26 mouse cellular contexts compared by ENCODE assay signal in the genomic region with DNA sequence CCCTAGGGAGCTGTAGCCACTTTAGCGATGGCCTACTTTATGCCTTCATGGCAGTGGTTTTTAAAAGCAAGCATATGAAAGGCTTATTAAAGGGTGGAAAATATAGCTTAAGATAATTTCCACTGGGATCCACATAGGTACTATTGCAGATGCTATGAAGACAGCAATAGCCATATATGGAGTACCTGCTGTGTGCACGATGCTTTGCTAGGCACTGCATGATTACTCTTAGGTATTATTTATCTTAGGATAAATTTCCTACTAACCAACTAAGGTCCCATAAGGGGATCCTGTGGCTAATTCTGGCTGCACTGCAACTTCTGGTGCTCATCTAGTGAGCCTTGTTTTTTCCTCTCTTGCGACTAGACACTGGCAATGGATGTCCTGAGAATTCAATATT. TPM values are rescaled to one million over a fixed set of nuclear protein-coding genes. Genes with fewer than 3 reads are reported as not detected.
A peak's percentile ranks its signal among the peaks of the same experiment; 100 is the strongest.
DNase-seq lines count a peak whose midpoint lies in the region; ATAC-seq and TF ChIP-seq lines count a peak whose summit lies in the region.
"Had no signal": no experiment of that assay in that cellular context is flagged by ENCODE, and none has a peak within 500 bp of the region (broad histone marks: within the 10 kb centered on the region; RNA-seq: fewer than 3 reads in every experiment).

No protein-coding gene starts in this region.

- H3K4me1 ChIP-seq in hindbrain, embryonic 13.5 days (replicated peaks): 0 out of 2 replicates have a peak, but pooled peaks cover 3% of the 10 kb centered on the region
- no peaks in the 10 kb centered on the region for H3K4me1 ChIP-seq in hindbrain, embryonic 12.5 days
- H3K4me1 ChIP-seq in hindbrain, postnatal 0 days (ENCODE audit: insufficient read depth, low read length): no peaks in the 10 kb centered on the region
- no peaks in the 10 kb centered on the region for H3K4me1 ChIP-seq in hindbrain, embryonic 14.5 days (replicated peaks; ENCODE audit: control insufficient read depth, insufficient read depth, low read length)
- peaks cover 6% of the 10 kb centered on the region; the same call in 1 of the 2 replicates for H3K4me1 ChIP-seq in neural tube, embryonic 13.5 days (replicated peaks)
- H3K4me1 ChIP-seq: embryonic facial prominence, embryonic 13.5 days; forebrain, embryonic 12.5 days; forebrain, embryonic 15.5 days; heart, embryonic 12.5 days; heart, embryonic 15.5 days had no signal

- TF ChIP-seq CTCF in hindbrain, postnatal 0 days (IDR thresholded peaks at IDR 0.05; ENCODE audit: low read depth): no peak

- peak; percentile 11 for DNase-seq in hindbrain, postnatal 0 days (ENCODE audit: low spot score)
- no peak for DNase-seq in hindbrain, embryonic 14.5 days (ENCODE audit: low spot score)
- DNase-seq in neural tube, embryonic 10.5 days (ENCODE audit: extremely low spot score, low spot score): no peak
- DNase-seq: adrenal gland, adult 8-10 months; adrenal gland, postnatal 25 days; cerebellum, adult 11-12 months; cerebellum, adult 8-10 months; cerebellum, postnatal 10 days; cerebellum, postnatal 36 days; embryo, embryonic 11 days; gastrocnemius, postnatal 25 days; heart, adult 18-20 months; heart, postnatal 10 days; heart, postnatal 36 days had no signal

- H3K4me2 ChIP-seq in hindbrain, embryonic 13.5 days: no peak overlapping the region
- no peak overlapping the region for H3K4me2 ChIP-seq in hindbrain, embryonic 12.5 days (replicated peaks)
- no peak overlapping the region for H3K4me2 ChIP-seq in hindbrain, postnatal 0 days (ENCODE audit: low read depth, low read length)
- H3K4me2 ChIP-seq in hindbrain, embryonic 14.5 days (replicated peaks): no peak overlapping the region
- H3K4me2 ChIP-seq in neural tube, embryonic 13.5 days: no peak overlapping the region
- H3K4me2 ChIP-seq: embryonic facial prominence, embryonic 13.5 days; forebrain, embryonic 12.5 days; forebrain, embryonic 15.5 days; heart, embryonic 12.5 days; heart, embryonic 15.5 days had no signal

- H3K27me3 ChIP-seq in hindbrain, embryonic 13.5 days: no peaks in the 10 kb centered on the region
- no peaks in the 10 kb centered on the region for H3K27me3 ChIP-seq in hindbrain, embryonic 12.5 days
- no peaks in the 10 kb centered on the region for H3K27me3 ChIP-seq in hindbrain, postnatal 0 days (ENCODE audit: insufficient read depth, low read length)
- H3K27me3 ChIP-seq in hindbrain, embryonic 14.5 days (ENCODE audit: control insufficient read depth, insufficient read depth, low read length): no peaks in the 10 kb centered on the region
- H3K27me3 ChIP-seq in neural tube, embryonic 13.5 days: no peaks in the 10 kb centered on the region
- H3K27me3 ChIP-seq: embryonic facial prominence, embryonic 13.5 days; forebrain, embryonic 12.5 days; forebrain, embryonic 15.5 days; heart, embryonic 12.5 days; heart, embryonic 15.5 days had no signal

- H3K27ac ChIP-seq in hindbrain, embryonic 13.5 days: 0 out of 2 replicates have a peak overlapping the region, but pooled peaks have one; percentile 3
- no peak overlapping the region for H3K27ac ChIP-seq in hindbrain, embryonic 12.5 days
- no peak overlapping the region for H3K27ac ChIP-seq in hindbrain, postnatal 0 days
- H3K27ac ChIP-seq in hindbrain, embryonic 14.5 days: no peak overlapping the region
- H3K27ac ChIP-seq in neural tube, embryonic 13.5 days (replicated peaks): peak overlapping the region; percentile 49; the same call in 1 of the 2 replicates
- H3K27ac ChIP-seq: embryonic facial prominence, embryonic 10.5 days; embryonic facial prominence, embryonic 13.5 days; forebrain, embryonic 12.5 days; forebrain, embryonic 15.5 days; heart, embryonic 15.5 days had no signal

- H3K9me3 ChIP-seq in hindbrain, embryonic 13.5 days: no peaks in the 10 kb centered on the region
- H3K9me3 ChIP-seq in hindbrain, embryonic 12.5 days (replicated peaks): no peaks in the 10 kb centered on the region
- no peaks in the 10 kb centered on the region for H3K9me3 ChIP-seq in hindbrain, postnatal 0 days (ENCODE audit: low read length)
- no peaks in the 10 kb centered on the region for H3K9me3 ChIP-seq in hindbrain, embryonic 14.5 days (ENCODE audit: control insufficient read depth, low read length)
- H3K9me3 ChIP-seq in neural tube, embryonic 13.5 days: no peaks in the 10 kb centered on the region
- H3K9me3 ChIP-seq: embryonic facial prominence, embryonic 10.5 days; embryonic facial prominence, embryonic 13.5 days; forebrain, embryonic 12.5 days; forebrain, embryonic 15.5 days; heart, embryonic 12.5 days; heart, embryonic 15.5 days had no signal

- no peak overlapping the region for H3K9ac ChIP-seq in hindbrain, embryonic 13.5 days
- H3K9ac ChIP-seq in hindbrain, embryonic 12.5 days: no peak overlapping the region
- no peak overlapping the region for H3K9ac ChIP-seq in hindbrain, postnatal 0 days (replicated peaks; ENCODE audit: low read length)
- no peak overlapping the region for H3K9ac ChIP-seq in hindbrain, embryonic 14.5 days
- H3K9ac ChIP-seq in neural tube, embryonic 13.5 days: no peak overlapping the region
- H3K9ac ChIP-seq: embryonic facial prominence, embryonic 13.5 days; forebrain, embryonic 12.5 days; forebrain, embryonic 15.5 days; heart, embryonic 12.5 days; heart, embryonic 15.5 days had no signal

- H3K4me3 ChIP-seq in hindbrain, embryonic 13.5 days: no peak overlapping the region
- H3K4me3 ChIP-seq in hindbrain, embryonic 12.5 days: no peak overlapping the region
- H3K4me3 ChIP-seq in hindbrain, postnatal 0 days (ENCODE audit: low read length): no peak overlapping the region
- H3K4me3 ChIP-seq in hindbrain, embryonic 14.5 days (replicated peaks; ENCODE audit: low read length): no peak overlapping the region
- no peak overlapping the region for H3K4me3 ChIP-seq in neural tube, embryonic 13.5 days
- H3K4me3 ChIP-seq: embryonic facial prominence, embryonic 10.5 days; embryonic facial prominence, embryonic 13.5 days; erythroblast, embryonic 14.5 days; forebrain, embryonic 12.5 days; forebrain, embryonic 15.5 days; heart, embryonic 12.5 days; heart, embryonic 15.5 days had no signal

- peaks cover 92% of the 10 kb centered on the region for H3K36me3 ChIP-seq in hindbrain, embryonic 13.5 days
- H3K36me3 ChIP-seq in hindbrain, embryonic 12.5 days: peaks cover 67% of the 10 kb centered on the region
- peaks cover 54% of the 10 kb centered on the region for H3K36me3 ChIP-seq in hindbrain, postnatal 0 days (ENCODE audit: insufficient read depth, low read length)
- H3K36me3 ChIP-seq in hindbrain, embryonic 14.5 days (replicated peaks; ENCODE audit: control insufficient read depth, insufficient read depth): peaks cover 92% of the 10 kb centered on the region
- H3K36me3 ChIP-seq in neural tube, embryonic 13.5 days: peaks cover 90% of the 10 kb centered on the region
- H3K36me3 ChIP-seq: heart, embryonic 12.5 days; heart, embryonic 15.5 days had no signal

- no peak; the same call in 1 of the 2 replicates for ATAC-seq in hindbrain, embryonic 13.5 days (ENCODE audit: low FRiP score)
- ATAC-seq in hindbrain, embryonic 12.5 days (ENCODE audit: low FRiP score): no peak
- peak; percentile 24; the same call in 1 of the 2 replicates for ATAC-seq in hindbrain, postnatal 0 days
- ATAC-seq in hindbrain, embryonic 14.5 days (ENCODE audit: low FRiP score): no peak
- no peak for ATAC-seq in neural tube, embryonic 13.5 days (ENCODE audit: low read depth)
- ATAC-seq: activated CD4-positive, CD25-positive, alpha-beta regulatory T cell, adult 4 months; forebrain, embryonic 15.5 days had no signal

- 83% methylated on average over 3 of the region's 3 CpGs for WGBS in hindbrain, embryonic 13.5 days
- WGBS in hindbrain, embryonic 12.5 days: 88% methylated on average over 3 of the region's 3 CpGs
- WGBS in hindbrain, postnatal 0 days: 75% methylated on average over 3 of the region's 3 CpGs
- 87% methylated on average over 3 of the region's 3 CpGs for WGBS in hindbrain, embryonic 14.5 days
- WGBS in neural tube, embryonic 13.5 days: 70% methylated on average over 3 of the region's 3 CpGs

RNA-seq across cellular contexts. Expression of a gene that starts 13.0 kb away (rescaled TPM):
- 1.7 TPM in 2 replicates for polyA plus RNA-seq in hindbrain, embryonic 13.5 days (2015; fragmentation: Nextera tagmentation; extraction: Ambion mirVana)
- 1.1 TPM in 2 replicates for polyA plus RNA-seq in hindbrain, embryonic 12.5 days (2016; fragmentation: Nextera tagmentation; extraction: Ambion mirVana)
- total RNA-seq in hindbrain, postnatal 0 days (2014; rRNA removed): 1.8 and 2.2 TPM in 2 replicates
- polyA plus RNA-seq in hindbrain, postnatal 0 days (2015; fragmentation: Nextera tagmentation; extraction: Ambion mirVana): 3.8 and 5.0 TPM in 2 replicates
- polyA plus RNA-seq in hindbrain, embryonic 14.5 days (2014; fragmentation: Nextera tagmentation; extraction: Ambion mirVana): 2.8 and 3.5 TPM in 2 replicates
- 0.46 and 0.84 TPM in 2 replicates for polyA plus RNA-seq in neural tube, embryonic 13.5 days (2015; fragmentation: Nextera tagmentation; extraction: Ambion mirVana)
- total RNA-seq: adrenal gland, adult 8-10 months; adrenal gland, postnatal 25 days; gastrocnemius, adult 8-10 months; gastrocnemius, postnatal 25 days; heart, adult 18-20 months; heart, postnatal 10 days; heart, postnatal 36 days had no signal
- polyA plus RNA-seq: erythroblast, embryonic 14.5 days; heart, embryonic 15.5 days had no signal

Comparison
In these comparisons a context has a peak if more than half of its experiments do, and no peak if none do; other contexts are left out.
1. H3K27ac ChIP-seq: peak in hindbrain, embryonic 13.5 days (single experiment) and neural tube, embryonic 13.5 days (single experiment); none in hindbrain, embryonic 12.5 days (single experiment), hindbrain, postnatal 0 days (single experiment) and hindbrain, embryonic 14.5 days (single experiment).